Mouse (Mus musculus) thymus, postnatal 25 days (tissue): Measurements from ENCODE around the gene Gm6588.

Experiments used
- DNase-seq: peaks from one replicate; pipeline ENCODE4 v3.0.0; 2022

Gene Gm6588

GRCm38 (mm10) chr5:112473453-112473852, 24.2 kb downstream of the Gm6588 start:
- no peak for DNase-seq

GRCm38 (mm10) chr5:112481946-112482410, 32.8 kb downstream of the Gm6588 start:
- no peak for DNase-seq

GRCm38 (mm10) chr5:112482551-112482950, 33.3 kb downstream of the Gm6588 start:
- DNase-seq: no peak

GRCm38 (mm10) chr5:112483030-112483429, 33.8 kb downstream of the Gm6588 start:
- peak; percentile 8 for DNase-seq

GRCm38 (mm10) chr5:112484924-112485715, 35.9 kb downstream of the Gm6588 start:
- no peak for DNase-seq

- DNase-seq: no peak
These were observed 37.2 kb downstream of the Gm6588 start for GRCm38 (mm10) chr5:112486415-112486814.

GRCm38 (mm10) chr5:112487504-112487903, 38.3 kb downstream of the Gm6588 start:
- DNase-seq: no peak

- no peak for DNase-seq
These were observed 39.0 kb downstream of the Gm6588 start for GRCm38 (mm10) chr5:112488101-112488776.

- no peak for DNase-seq
These were observed 42.3 kb downstream of the Gm6588 start for GRCm38 (mm10) chr5:112491489-112491888.

GRCm38 (mm10) chr5:112493492-112493891, 44.3 kb downstream of the Gm6588 start:
- DNase-seq: no peak

GRCm38 (mm10) chr5:112496753-112497369, 47.6 kb downstream of the Gm6588 start:
- no peak for DNase-seq

- no peak for DNase-seq
These were observed 50.0 kb downstream of the Gm6588 start for GRCm38 (mm10) chr5:112498921-112499917.

GRCm38 (mm10) chr5:112499918-112500682, 50.9 kb downstream of the Gm6588 start:
- DNase-seq: no peak
